8 mouse cellular contexts compared by ENCODE assay signal in the genomic region with DNA sequence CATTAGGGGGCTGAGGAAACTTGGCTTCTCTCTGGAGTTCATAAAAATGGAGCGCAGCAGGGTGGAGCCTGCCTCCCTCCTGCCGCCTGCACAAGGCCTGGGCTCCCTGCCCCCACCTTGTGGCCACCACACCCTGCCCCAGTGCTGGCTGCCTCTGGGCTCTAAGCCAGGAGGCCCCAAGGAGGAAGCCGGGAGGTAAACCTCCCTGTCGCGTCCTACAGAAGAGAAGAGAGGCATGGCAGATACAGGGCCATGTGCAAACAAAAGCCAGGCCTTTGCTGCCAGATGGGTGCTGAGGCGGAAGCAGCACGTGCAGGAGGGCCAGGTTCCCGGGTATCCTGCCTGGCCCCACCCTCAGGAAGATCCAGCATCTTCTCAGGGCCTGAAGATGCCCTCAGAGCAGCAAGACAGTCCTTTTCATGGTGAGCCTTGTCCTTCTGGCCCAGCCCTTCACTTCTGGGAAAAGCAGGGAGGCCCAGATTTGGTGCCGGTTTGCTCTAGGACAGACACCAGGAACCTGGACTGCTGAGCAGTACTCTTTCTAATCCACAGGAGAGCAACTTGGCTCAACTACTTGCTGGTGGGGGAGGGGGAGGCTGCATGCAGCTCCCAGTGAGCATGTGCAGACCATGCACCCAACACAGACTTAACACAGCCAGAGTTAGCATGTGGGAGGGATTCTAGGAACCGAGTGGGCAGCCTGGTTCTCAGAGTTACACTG. TPM values are rescaled to one million over a fixed set of nuclear protein-coding genes. Genes with fewer than 3 reads are reported as not detected.
A peak's percentile ranks its signal among the peaks of the same experiment; 100 is the strongest.
DNase-seq lines count a peak whose midpoint lies in the region; ATAC-seq lines count a peak whose summit lies in the region.

A gene (plus strand): TSS at position 158 of the 721 bp plus-strand sequence.

- H3K27me3 ChIP-seq in liver, embryonic 12.5 days (replicated peaks), result peaks cover 17% of the 10 kb centered on the region; the same call in 1 of the 2 replicates

- 5% methylated on average over 10 of the region's 10 CpGs for WGBS in liver, embryonic 12.5 days (ENCODE audit: insufficient replicate concordance)

- peak within 1 kb of the TSS; percentile 63 for H3K4me3 ChIP-seq in liver, embryonic 12.5 days

- H3K9me3 ChIP-seq in liver, embryonic 12.5 days (replicated peaks), result no peaks in the 10 kb centered on the region

- H3K9ac ChIP-seq in liver, embryonic 12.5 days, result peak within 1 kb of the TSS; percentile 78

- ATAC-seq in common myeloid progenitor, adult 5-6 weeks (replicated peaks; ENCODE audit: low read depth, poor library complexity, severe bottlenecking), result peak; percentile 87
- peak; percentile 91 for ATAC-seq in liver, embryonic 12.5 days

- peak; percentile 75 for DNase-seq in right cerebral cortex, adult 18-20 months
- DNase-seq in right cerebral cortex, postnatal 25 days, result no peak
- peak; percentile 81 to 92 for DNase-seq in heart, adult 18-20 months
- DNase-seq in kidney, adult 11 months, result peak; percentile 77
- peak; percentile 86 for DNase-seq in naive thymus-derived CD4-positive, alpha-beta T cell, adult 2 months (ENCODE audit: low read depth)
- DNase-seq in testis, postnatal 14 days (ENCODE audit: low spot score), result peak; percentile 74

- peak within 1 kb of the TSS; percentile 78 for H3K4me2 ChIP-seq in liver, embryonic 12.5 days

- peak within 1 kb of the TSS; percentile 99 for H3K27ac ChIP-seq in liver, embryonic 12.5 days

- H3K4me1 ChIP-seq in liver, embryonic 12.5 days, result peaks cover 73% of the 10 kb centered on the region

- H3K36me3 ChIP-seq in liver, embryonic 12.5 days, result peaks cover 38% of the 10 kb centered on the region

RNA-seq across cellular contexts. Expression of the gene that starts here (rescaled TPM):
- 13.2 and 22.4 TPM in 2 replicates for total RNA-seq in common myeloid progenitor, adult 5-6 weeks (2017)
- under 1 TPM; 0.40 to 0.69 TPM for total RNA-seq in heart, adult 18-20 months (2021)
- polyA plus RNA-seq in liver, embryonic 12.5 days (2016; fragmentation: Nextera tagmentation; extraction: Ambion mirVana), result 11.0 and 12.0 TPM in 2 replicates

Comparison
In these comparisons a context has a peak if more than half of its experiments do, and no peak if none do; other contexts are left out.
1. Peak in DNase-seq in heart, adult 18-20 months; RNA of the gene not detected or under 1 TPM.